Mouse (Mus musculus): Measurements from ENCODE around the gene Dpf3. TPM values are rescaled to one million over a fixed set of nuclear protein-coding genes. Genes with fewer than 3 reads are reported as not detected.
A peak's percentile ranks its signal among the peaks of the same experiment; 100 is the strongest.

Gene Dpf3
- total RNA-seq, 4 experiments from 2014 or later = 16.1 to 21.9 (median 20.1) TPM

GRCm38 (mm10) chr12:83342035-83342874, 145.3 kb downstream of the Dpf3 start:
- DNase-seq (ENCODE audit: low spot score in 2 of 2) = no peak

DNA sequence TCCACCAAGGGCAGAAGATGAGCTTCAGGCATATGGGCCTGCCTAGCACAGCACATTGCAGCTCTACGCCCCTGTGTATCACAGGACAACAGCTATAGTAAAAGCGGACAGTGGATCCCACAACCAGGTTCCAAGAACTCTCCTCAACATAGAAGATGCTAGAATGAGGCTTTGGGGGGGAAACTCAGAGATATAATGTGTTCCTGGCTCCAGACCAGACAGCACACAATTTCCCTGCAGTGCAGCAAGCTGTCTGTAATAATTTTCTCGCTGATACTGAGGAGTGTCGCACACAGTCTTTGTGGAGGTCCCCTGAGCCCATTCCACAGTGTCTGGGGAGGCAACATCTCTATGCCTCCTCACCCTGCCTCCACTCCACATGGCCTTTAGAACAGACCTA, 146.6 kb downstream of the Dpf3 start:
- no peak for DNase-seq (ENCODE audit: low spot score in 2 of 2)

DNA sequence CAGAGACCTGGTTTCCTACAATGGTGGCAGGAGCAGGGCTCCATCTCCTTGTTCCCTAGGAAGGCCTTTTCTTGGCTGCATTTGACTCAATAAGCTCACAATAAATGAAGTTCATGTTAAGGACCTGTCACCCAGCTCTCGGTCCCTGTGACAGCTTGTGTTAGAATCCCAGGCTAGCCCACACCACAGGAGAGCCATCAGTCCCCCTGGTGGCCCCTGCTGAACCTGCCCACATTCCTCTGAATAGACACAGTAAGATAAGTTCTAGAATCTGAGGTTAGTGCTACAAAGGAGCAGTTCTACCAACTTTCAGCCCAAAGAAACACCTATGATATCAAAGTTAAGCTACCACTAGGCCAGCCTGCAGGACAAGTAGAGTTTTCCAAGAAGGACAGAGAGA, 149.2 kb downstream of the Dpf3 start:
- DNase-seq (ENCODE audit: low spot score in 2 of 2) = no peak

GRCm38 (mm10) chr12:83337776-83338149, 149.8 kb downstream of the Dpf3 start:
- no peak for DNase-seq (ENCODE audit: low spot score in 2 of 2)

GRCm38 (mm10) chr12:83337077-83337775, 150.3 kb downstream of the Dpf3 start:
- no peak for DNase-seq (ENCODE audit: low spot score in 2 of 2)

GRCm38 (mm10) chr12:83330056-83330455, 157.5 kb downstream of the Dpf3 start:
- DNase-seq (ENCODE audit: low spot score in 2 of 2) = no peak

GRCm38 (mm10) chr12:83328899-83329298, 158.6 kb downstream of the Dpf3 start:
- DNase-seq (ENCODE audit: low spot score in 2 of 2) = no peak

GRCm38 (mm10) chr12:83328491-83328890, 159.0 kb downstream of the Dpf3 start:
- DNase-seq (ENCODE audit: low spot score in 2 of 2) = no peak

- no peak for DNase-seq (ENCODE audit: low spot score in 2 of 2)
Measured at GRCm38 (mm10) chr12:83327451-83327850, 160.1 kb downstream of the Dpf3 start.

DNA sequence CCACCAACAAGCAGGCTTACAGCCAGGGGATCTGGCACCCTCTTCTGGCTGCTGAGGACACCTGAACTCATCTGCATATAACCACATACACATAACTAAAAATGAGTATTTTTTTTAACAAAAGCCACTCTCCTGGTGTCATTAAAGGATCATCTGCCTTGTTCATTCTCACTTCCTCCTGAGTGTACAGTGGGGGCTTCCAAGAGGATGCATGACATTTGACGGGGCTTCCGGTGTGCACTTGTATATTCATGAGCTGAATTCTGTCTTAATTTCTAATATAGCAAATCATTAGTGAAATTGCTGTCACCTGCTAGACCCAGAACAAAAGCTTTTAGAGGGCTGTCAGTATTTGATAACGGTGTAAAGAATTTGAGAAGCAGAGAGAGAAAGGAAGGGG, 166.8 kb downstream of the Dpf3 start:
- DNase-seq (ENCODE audit: low spot score in 2 of 2) = no peak

DNA sequence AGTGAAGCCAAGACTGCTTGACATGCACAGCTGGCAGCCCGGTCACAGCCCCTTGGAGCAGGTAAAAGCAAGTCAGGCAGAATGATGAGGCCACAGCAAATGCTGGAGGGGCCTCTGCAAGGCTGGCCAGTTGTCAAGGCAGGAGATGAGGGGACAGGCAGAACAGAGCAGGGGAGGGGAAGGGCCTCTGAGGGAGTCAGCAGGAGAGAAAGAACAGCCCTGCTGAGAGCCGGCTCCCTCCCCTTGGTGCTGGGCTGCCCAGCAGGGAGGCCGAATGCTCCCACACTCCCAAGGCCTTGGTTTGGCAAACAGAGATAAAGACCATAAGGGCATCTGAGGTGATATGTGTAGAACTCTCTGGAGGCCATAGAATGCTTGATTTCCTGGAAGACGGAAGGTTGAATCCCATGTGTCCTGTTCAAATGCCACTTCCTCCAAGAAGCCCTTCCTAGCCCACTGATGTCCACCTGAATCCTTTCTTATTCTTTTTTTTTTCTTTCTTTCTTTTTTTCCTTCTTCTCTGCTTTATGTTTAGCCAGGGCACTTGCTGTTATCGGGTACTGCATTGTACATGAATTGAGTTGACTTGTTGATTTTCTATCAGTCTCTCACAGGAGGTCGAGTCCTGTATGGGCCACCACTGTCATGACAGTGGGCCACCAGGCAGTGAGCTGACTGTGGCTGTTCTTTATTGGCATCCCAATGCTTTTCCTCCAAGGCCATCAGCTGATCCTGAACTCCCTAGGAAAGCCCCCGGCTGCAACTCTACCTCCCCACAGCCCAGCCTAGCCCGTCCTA, 169.7 kb downstream of the Dpf3 start:
- DNase-seq (ENCODE audit: low spot score in 2 of 2) = no peak

DNA sequence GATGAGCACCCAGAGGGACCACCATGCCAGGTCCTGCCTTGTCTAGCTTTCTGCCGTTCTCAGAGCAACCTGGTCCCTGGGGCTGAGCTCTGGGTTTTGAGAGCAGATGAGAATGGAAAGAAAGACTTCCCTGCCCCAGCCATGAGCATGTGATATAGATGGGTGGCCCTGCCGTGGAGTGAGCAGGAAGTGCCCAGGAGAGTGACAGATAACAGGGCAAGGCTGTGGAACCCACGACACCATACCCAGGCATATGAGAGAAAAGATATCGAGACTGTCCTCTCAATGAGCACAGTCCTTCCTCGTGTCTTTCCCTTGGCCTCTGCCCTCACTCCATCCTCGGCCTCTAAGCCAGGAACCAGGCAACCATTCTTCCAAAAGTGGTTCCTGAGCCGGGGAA, 172.8 kb downstream of the Dpf3 start:
- no peak for DNase-seq (ENCODE audit: low spot score in 2 of 2)

- DNase-seq (ENCODE audit: low spot score in 2 of 2) = no peak
Measured at GRCm38 (mm10) chr12:83312818-83313217, 174.7 kb downstream of the Dpf3 start.

GRCm38 (mm10) chr12:83310567-83310966, 176.9 kb downstream of the Dpf3 start:
- DNase-seq (ENCODE audit: low spot score in 2 of 2) = no peak

DNA sequence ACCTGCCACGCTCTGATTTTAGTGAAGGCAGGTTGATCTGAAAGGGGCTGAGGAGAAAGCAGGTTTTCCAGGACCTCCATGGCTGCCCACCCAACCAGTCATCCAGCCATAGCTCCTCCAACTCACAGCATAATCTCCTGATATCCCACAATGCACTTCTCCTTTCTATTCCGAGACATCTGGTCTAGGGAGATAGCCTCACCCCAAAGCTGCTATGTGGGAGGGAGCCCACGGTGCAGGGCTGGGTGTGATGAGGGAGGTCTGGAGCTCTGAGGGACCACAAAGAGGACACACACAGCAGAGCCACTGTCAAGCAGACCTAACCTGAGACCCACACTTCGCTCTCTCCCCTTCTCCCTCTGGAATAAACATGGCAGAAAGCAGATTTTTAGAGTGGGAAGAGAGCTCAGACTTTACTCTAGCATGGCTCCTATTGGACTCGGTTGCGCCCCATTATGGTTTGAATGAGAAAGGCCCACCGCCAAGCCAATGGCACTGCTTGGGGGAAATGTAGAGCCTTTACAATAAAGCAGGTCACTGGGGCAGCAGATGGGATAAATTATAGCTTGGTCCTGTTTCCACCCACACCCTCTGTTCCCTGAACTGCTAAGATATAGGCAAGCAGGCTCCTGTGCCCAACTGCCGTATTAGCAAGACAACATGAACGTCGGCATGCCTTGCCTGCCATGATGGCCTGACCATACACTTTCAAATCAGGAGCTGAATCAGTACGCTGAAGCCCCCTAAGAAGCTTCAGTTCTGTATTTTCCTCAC, 178.3 kb downstream of the Dpf3 start:
- DNase-seq (ENCODE audit: low spot score in 2 of 2) = no peak

GRCm38 (mm10) chr12:83308627-83309026, 178.9 kb downstream of the Dpf3 start:
- DNase-seq (ENCODE audit: low spot score in 2 of 2) = no peak

DNA sequence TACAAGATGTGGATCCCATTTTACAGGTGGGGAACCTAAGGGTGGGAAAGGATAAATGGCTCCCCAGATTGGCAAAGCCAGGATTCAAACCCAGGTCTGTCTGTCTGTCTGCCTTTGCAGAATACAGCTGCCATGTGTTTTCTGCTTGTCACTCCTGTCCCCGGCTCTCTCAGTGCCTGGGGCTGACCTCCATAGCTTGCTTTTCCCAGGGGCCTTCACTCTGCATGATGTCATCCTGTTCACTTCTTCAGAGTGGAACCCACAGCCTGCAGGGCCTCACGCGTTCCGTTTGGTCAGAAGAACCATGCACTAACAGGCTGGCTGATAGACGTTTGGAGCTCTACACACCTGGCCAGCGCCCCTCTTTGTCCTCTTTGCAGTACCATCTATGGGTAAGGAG, 184.3 kb downstream of the Dpf3 start:
- DNase-seq (ENCODE audit: low spot score in 2 of 2) = no peak

GRCm38 (mm10) chr12:83302320-83303153, 185.0 kb downstream of the Dpf3 start:
- DNase-seq (ENCODE audit: low spot score in 2 of 2) = peak in 1 of 2 experiments; percentile 23

GRCm38 (mm10) chr12:83301616-83302319, 185.7 kb downstream of the Dpf3 start:
- peak; percentile 24 to 44 for DNase-seq (ENCODE audit: low spot score in 2 of 2)

- no peak for DNase-seq (ENCODE audit: low spot score in 2 of 2)
Measured at GRCm38 (mm10) chr12:83298358-83298757, 189.2 kb downstream of the Dpf3 start.
